Mouse (Mus musculus) thymus, adult 18-20 months (tissue): Measurements from ENCODE around the gene Uqcr10.

Experiments
- DNase-seq, 2 experiments: peaks; one replicate each; pipeline ENCODE4 v3.0.0; 2022; ENCODE audit warnings: mixed read lengths in 2 of 2

Gene Uqcr10

DNA sequence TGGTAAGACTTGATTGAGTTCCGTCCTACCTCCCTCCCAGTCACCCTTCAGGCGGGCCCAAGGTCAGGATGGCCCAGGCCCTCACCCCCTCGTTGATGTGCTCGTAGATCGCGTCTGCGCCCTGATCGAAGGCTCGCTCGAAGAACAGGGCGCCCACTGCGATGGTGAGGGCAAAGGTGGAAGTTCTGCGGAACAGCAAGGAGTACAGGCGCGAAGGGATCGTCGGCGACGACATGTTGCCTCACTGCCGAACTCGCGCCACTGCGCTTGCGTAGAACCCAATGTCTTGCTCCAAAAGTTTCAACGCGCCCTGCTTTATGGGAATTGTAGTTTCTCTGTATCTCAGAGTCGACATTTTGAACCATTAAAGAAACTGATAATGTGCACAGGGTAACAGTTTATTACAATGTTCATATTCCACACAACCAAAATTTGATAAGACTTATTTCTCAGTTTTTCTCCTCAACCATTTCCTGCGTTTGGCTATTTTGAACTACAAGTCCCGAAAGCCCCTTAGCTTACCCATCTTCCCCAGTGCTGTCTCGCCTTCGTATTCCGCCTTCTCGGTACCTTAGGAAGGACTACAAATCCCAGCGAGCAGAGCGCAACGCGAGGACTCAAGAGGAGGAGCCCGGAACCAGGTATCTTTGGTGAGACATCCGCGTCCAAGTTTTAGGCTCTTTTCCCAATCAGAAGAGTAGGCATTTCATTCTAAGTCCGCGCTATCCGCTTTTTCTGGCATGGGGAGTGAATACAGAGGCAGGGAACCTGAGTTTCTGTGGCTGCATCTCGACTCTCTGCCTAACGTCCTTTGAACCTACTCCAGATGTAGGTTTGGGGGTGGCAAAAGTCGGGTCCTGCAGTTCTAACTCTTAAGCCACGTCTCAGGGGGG lies at the start of gene Uqcr10, which contains the start of gene Zmat5:
Uqcr10 (minus strand) TSS at position 271 of the 893 bp plus-strand sequence.
Zmat5 (plus strand) TSS at position 607 of the 893 bp plus-strand sequence.
- peak; percentile 82 to 91 for DNase-seq

GRCm38 (mm10) chr11:4752836-4753235 lies 48.7 kb upstream of the Uqcr10 start:
- DNase-seq = no peak

DNA sequence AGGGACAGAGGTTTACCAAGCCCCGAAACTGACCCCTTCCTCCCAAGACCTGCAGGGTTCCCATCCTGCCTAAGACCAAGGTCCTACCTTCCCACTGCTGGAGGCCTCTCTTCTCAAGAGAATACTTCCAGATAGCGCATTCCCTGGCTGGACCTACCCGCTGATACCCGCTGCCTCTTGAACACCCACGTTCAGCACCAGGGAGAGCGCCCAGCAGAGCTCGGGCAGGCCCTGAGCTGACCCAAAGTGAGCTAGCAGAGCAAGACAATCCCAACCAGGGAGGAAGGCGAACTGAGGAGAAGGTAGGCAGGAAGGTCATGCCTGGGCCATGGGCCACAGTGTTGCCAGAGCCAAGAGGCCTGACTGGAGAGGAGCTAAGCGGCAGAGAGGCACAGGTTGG lies 46.1 kb upstream of the Uqcr10 start:
- no peak for DNase-seq

DNA sequence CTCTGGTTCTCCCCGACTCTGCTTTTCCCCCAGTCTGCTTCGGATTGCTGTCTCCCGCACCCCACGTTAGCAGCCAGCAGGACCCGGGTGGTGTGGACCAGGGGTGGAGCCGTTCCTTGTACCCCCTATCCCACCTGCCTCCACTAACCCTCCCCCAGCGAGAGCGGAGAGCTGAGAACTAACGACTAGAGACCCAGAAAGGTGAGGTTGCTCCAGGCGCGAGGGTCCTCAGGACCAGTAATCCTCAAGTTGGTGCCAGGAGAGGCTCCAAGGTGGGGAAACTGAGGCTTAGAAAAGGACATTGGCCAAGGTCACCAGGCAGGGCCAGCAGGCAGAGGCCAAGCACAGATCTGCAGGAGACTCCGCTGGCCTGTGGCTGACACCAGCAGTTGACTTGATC lies 43.1 kb upstream of the Uqcr10 start:
- no peak for DNase-seq

GRCm38 (mm10) chr11:4746733-4747132 lies 42.6 kb upstream of the Uqcr10 start, which contains the start of gene Cabp7:
Cabp7 (minus strand) TSS chr11:4746778.
- DNase-seq = no peak

- DNase-seq = no peak
These were observed 41.8 kb upstream of the Uqcr10 start for GRCm38 (mm10) chr11:4745969-4746368.

GRCm38 (mm10) chr11:4744691-4745090 lies 40.5 kb upstream of the Uqcr10 start:
- no peak for DNase-seq

GRCm38 (mm10) chr11:4740785-4741184 lies 36.6 kb upstream of the Uqcr10 start:
- no peak for DNase-seq

- DNase-seq = no peak
These were observed 34.6 kb upstream of the Uqcr10 start for GRCm38 (mm10) chr11:4738719-4739118.

DNA sequence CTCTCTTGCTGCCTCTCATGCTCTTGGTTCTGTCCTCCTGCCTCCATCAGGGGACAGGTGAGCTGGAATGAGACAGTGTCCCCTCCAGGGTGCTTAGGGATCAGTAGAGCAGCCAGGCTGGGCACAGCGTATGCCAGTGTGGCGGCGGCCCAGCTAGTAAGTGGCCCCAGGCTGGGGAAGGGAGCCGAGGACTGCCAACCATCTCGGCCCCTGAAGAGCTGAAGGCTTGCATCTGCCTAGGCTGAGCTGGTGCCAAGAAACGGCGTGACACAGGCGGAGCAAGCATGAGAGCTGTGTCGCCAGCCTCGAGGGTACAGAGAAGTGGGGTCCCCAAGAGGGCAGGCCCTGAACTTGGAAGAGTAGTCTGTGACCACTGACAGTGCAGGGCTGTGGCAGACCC lies 33.5 kb upstream of the Uqcr10 start:
- DNase-seq = no peak

GRCm38 (mm10) chr11:4736355-4736754 lies 32.2 kb upstream of the Uqcr10 start:
- DNase-seq = no peak

DNA sequence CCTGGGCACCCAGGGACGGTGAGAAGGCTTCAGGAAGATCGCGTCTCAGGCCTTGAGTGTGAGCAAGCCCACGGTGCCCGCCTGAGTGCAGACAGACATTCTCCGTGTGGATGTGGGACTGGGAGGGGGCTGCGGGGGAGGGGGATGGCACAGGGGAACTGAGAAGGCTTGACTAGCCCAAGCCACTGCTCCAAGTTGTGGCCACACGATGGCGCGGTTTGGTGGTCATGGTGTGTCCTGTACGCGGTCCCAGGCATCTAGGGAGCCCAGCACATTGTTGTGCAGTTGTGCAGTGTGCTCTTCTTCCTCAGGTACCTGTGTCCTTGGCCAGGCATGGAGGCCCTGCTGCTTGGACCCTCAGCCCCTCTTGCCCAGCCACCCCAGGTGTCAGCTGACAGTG lies 30.0 kb upstream of the Uqcr10 start:
- DNase-seq = no peak

DNA sequence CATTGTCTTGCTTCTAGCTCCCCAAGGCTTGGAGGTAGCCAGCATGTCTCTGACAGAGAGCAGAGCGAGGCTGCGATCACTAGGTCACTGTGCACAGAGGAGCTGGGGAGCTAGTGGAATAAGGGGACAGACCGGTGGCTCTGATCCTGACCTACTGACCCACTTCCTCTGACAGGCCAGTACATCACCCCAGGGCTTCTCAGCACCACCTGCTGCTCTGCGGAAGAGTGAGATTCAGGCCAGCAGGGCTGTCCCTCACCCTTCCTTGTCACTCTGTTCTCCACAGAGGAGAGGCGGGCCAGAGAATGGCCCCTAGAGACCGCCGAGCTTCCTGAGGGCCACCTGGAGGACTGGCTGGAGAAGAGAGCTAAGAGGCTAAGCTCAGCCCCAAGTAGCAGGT lies 27.6 kb upstream of the Uqcr10 start:
- no peak for DNase-seq

DNA sequence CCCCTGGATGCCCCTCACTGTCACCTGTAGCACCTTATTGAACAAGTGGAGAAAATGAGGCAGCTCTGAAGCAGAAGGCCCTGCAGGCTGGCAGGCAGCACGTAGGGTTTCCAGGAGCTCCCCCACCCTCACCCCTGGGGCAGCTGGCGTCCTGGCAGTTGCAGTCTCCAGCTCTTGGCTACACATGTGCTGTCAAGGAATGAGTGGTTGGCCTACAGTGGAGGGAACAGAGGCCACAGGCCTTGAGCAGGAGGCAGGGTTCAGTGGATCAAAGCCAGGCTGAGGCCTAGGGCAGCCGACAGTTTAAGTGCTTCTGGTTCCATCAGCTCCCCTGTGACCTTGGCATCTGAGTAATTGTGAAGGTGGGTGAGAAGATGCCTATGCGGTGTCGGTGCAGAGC lies 26.8 kb upstream of the Uqcr10 start:
- DNase-seq = no peak

DNA sequence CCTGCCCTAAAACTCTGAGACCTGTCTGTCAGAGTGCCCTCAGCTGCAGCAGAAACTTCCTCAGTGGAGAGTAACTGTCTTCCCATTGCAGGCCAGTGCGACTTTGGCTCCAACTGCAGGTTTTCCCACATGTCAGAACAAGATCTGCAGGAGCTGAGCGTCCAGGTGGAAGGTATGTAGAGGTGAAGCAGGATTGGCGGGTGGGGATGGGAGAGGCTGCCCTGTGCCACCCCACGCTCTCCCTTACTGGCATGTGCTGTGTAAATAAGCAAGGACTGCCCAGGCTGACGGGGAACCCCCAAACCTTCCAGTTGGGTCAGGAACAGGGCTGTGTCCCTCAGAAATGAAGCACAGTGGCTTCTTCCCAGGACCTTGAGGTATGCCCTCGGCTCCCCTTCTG lies 26.0 kb upstream of the Uqcr10 start:
- no peak for DNase-seq

DNA sequence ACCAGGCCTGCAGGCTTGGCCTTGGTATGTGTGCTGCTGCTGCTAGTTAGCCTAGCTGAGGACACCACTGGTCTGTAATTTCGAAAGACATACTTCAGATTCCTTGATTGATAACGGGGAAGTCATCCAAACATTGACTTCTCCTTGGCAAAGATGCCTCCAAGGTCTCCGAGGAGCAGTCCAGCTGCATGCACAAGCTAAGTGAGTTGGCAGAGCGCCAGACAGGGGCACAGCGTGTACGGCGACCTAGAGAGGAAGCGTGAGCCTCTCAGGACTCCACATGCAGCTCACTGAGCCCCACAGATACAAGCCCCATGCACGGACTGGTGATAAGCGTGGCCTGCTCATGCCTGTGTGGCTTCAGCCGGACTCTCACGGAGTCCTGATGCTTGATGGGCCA lies 25.5 kb upstream of the Uqcr10 start:
- DNase-seq = no peak

- DNase-seq = no peak
These were observed 17.6 kb upstream of the Uqcr10 start for GRCm38 (mm10) chr11:4721728-4722127.

DNA sequence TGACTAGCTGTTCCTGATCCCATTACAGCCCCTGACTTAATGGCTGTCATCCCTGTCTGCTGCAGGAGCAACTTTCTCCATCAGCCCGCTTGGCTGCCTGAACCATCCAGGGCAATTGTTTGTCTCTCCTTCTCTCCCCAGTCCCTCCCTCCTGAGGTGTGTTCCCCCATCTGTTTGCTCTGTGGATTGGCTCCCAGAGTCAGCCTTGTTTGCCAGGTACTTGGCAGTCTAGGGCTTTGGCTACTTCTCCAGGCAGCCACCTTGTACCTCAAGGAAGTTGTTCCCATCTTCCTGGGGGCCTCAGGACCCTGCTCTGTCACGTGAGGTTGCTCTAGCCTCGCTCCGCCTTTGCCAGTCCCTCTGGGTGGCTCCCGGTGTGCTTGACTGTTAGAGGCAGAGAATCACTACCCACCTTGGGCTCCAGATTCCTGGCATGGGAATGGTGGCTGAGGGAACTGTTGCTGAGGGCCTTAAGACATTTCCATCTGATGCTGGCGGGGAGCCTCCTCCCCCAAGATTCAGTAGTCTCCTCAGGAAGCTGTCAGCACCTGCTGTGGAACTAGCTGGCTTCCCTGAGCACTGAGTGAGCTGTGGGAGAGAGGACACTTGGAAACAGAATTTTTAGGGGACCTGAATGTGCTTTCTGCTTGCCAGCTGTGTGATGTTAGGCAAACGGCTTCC lies 16.9 kb upstream of the Uqcr10 start:
- no peak for DNase-seq

- DNase-seq = no peak
These were observed 16.3 kb upstream of the Uqcr10 start for GRCm38 (mm10) chr11:4720393-4720792.

DNA sequence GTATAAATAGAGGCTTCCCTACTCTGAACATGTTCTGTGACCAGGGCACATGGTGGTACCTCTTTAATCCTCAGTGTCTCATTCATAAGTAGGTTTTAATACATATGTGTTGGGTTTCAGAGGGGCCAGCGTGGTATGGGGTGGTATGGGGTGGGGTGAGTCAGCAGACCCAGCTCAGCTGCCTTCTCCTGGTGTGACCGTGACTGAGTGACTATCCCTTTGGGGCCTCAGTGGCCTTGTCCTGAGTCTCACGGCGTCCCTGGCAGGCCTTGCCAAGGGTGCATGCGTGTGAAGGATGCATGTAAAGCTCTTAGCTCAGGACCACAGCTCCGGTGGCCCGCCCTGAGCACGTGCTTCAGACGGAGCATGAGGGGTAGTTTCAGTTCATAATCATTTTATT lies 15.8 kb upstream of the Uqcr10 start:
- DNase-seq = no peak

GRCm38 (mm10) chr11:4718548-4718947 lies 14.4 kb upstream of the Uqcr10 start:
- DNase-seq = no peak

DNA sequence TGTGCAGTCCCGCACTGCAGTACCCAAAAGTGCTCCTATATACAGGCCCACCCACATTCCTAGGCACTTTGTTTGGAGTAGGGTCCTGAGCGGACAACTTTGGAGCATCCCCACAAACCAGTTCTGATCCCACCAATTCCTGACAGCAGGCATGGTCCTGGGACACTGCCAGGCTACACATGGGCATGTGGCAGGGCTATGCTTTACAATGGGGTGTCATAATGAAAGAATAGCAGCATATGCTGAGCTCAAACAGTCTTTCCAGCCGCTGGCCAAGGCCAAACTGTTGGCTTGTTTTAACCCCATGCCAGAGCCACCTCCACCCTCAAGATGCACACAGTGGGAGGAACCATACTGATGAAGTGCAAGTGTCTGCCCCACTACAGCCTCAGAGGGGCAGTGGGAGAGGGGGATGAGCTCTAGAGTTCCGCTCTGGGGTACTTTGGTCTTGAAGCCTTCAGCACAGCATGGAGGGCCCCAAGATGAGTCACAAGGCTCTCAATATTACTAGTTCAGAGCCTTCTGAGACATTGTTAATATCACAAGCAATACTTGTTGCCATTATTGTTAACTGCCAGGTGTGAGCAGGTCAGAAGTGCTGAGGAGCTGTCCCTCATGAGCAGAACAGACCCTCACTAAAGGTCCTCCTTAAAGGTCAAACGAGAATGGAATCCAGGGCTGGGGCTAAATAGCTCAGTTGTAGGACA lies 12.5 kb upstream of the Uqcr10 start:
- DNase-seq = no peak

DNA sequence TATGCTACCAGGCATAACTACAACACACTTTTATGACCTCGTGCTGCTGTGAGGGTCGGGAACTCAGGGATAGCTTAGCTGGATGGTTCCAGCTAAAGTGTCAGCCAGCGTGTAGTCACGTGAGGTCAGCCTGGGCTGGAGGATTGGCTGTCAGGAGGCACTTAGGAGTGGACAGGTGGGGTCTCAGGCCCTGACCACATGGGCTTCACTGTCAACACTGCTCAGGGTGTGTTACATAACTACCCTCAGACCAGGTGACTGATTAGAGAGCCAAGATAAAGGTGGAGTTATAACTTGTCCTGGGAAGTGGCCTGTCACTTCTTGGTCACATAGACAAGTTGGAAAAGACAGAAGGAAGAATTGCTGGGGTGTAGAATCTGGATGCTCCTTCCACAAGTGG lies 11.5 kb upstream of the Uqcr10 start:
- DNase-seq = no peak
